In the genomic region with DNA sequence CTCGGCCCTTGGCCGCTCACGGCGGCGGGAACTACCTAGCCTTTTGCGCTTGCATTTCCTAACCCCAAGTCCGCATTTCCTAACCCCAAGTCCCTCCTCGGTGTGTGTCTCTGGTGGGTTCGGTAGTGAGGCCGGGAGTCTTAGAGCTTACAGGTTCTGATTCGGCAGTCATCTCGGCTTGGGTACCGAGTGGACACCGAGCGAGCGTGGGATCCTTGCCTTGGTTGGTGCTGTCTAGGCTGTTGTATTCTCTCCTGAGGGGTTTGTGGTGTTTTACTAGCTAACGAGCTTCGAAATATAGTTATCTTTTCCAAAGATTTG, we compare ENCODE assay signal across 8 mouse cellular contexts. TPM values are rescaled to one million over a fixed set of nuclear protein-coding genes. Genes with fewer than 3 reads are reported as not detected.
DNase-seq lines count a peak whose midpoint lies in the region; ATAC-seq and TF ChIP-seq lines count a peak whose summit lies in the region.

No protein-coding gene starts in this region.

- no peaks in the 10 kb centered on the region for H3K36me3 ChIP-seq in kidney, adult 2 months (ENCODE audit: control insufficient read depth, insufficient read depth, low read length)
- H3K36me3 ChIP-seq in hindbrain, embryonic 16.5 days (ENCODE audit: control insufficient read depth, insufficient read depth, low read length) = no peaks in the 10 kb centered on the region
- no peaks in the 10 kb centered on the region for H3K36me3 ChIP-seq in midbrain, embryonic 15.5 days (replicated peaks)

- peak overlapping the region; percentile 91 for H3K4me3 ChIP-seq in kidney, adult 2 months (ENCODE audit: insufficient read depth, low read depth, low read length)
- peak overlapping the region; percentile 83 for H3K4me3 ChIP-seq in brown adipose tissue, adult 24 weeks (ENCODE audit: insufficient read depth, low read depth, low read length)
- H3K4me3 ChIP-seq in hindbrain, embryonic 16.5 days (ENCODE audit: low read length) = peak overlapping the region; percentile 97
- peak overlapping the region; percentile 93 for H3K4me3 ChIP-seq in midbrain, embryonic 15.5 days

- peak overlapping the region; percentile 95 for H3K9ac ChIP-seq in hindbrain, embryonic 16.5 days (ENCODE audit: low read depth, low read length)
- H3K9ac ChIP-seq in midbrain, embryonic 15.5 days = peak overlapping the region; percentile 87

- H3K9me3 ChIP-seq in hindbrain, embryonic 16.5 days (ENCODE audit: control insufficient read depth, low read length) = no peaks in the 10 kb centered on the region
- H3K9me3 ChIP-seq in midbrain, embryonic 15.5 days = no peaks in the 10 kb centered on the region

- WGBS in kidney, adult 2 months = 9% methylated on average over 18 of the region's 18 CpGs
- 1% methylated on average over 18 of the region's 18 CpGs for WGBS in hindbrain, embryonic 16.5 days
- 3% methylated on average over 18 of the region's 18 CpGs for WGBS in midbrain, embryonic 15.5 days

- ATAC-seq in hindbrain, embryonic 16.5 days = no peak
- ATAC-seq in midbrain, embryonic 15.5 days (replicated peaks) = peak; percentile 9; the same call in 1 of the 2 replicates

- H3K27ac ChIP-seq in kidney, adult 2 months (ENCODE audit: insufficient read depth, low read depth, low read length) = no peak overlapping the region
- H3K27ac ChIP-seq in brown adipose tissue, adult 24 weeks (replicated peaks; ENCODE audit: low read depth, low read length) = peak overlapping the region; percentile 21
- H3K27ac ChIP-seq in hindbrain, embryonic 16.5 days (ENCODE audit: low read depth, low read length) = no peak overlapping the region
- 0 out of 2 replicates have a peak overlapping the region, but pooled peaks have one; percentile 83 for H3K27ac ChIP-seq in midbrain, embryonic 15.5 days

- no peak for TF ChIP-seq POLR2A in kidney, adult 2 months (IDR thresholded peaks at IDR 0.05; ENCODE audit: low read depth, low read length)

- peaks cover 15% of the 10 kb centered on the region for H3K4me1 ChIP-seq in kidney, adult 2 months (ENCODE audit: control insufficient read depth, insufficient read depth, low read length)
- H3K4me1 ChIP-seq in brown adipose tissue, adult 24 weeks (ENCODE audit: control insufficient read depth, insufficient read depth, insufficient read length, low read length) = peaks cover 7% of the 10 kb centered on the region; the same call in 1 of the 2 replicates
- H3K4me1 ChIP-seq in hindbrain, embryonic 16.5 days (ENCODE audit: control insufficient read depth, insufficient read depth, low read depth, low read length) = peaks cover 27% of the 10 kb centered on the region
- peaks cover 44% of the 10 kb centered on the region for H3K4me1 ChIP-seq in midbrain, embryonic 15.5 days

- no peak for TF ChIP-seq CTCF in kidney, adult 2 months (conservative IDR thresholded peaks at IDR 0.05; ENCODE audit: insufficient read depth, insufficient read length, low read depth, low read length)

- H3K4me2 ChIP-seq in hindbrain, embryonic 16.5 days (ENCODE audit: low read length) = peak overlapping the region; percentile 64
- H3K4me2 ChIP-seq in midbrain, embryonic 15.5 days = peak overlapping the region; percentile 92

- DNase-seq in kidney, adult 2 months = no peak
- no peak for DNase-seq in kidney, postnatal 10 days
- DNase-seq in ovary, postnatal 10 days (ENCODE audit: low spot score) = no peak
- DNase-seq in embryo, embryonic 10.5 days (ENCODE audit: low spot score) = no peak
- DNase-seq in ovary, postnatal 36 days (ENCODE audit: low spot score) = no peak

- no peaks in the 10 kb centered on the region for H3K27me3 ChIP-seq in kidney, adult 2 months (replicated peaks; ENCODE audit: control insufficient read depth, insufficient read depth, low read length)
- no peaks in the 10 kb centered on the region for H3K27me3 ChIP-seq in hindbrain, embryonic 16.5 days (replicated peaks; ENCODE audit: control insufficient read depth, insufficient read depth, low read length)
- no peaks in the 10 kb centered on the region for H3K27me3 ChIP-seq in midbrain, embryonic 15.5 days (replicated peaks)

RNA-seq across cellular contexts. Expression of a gene that starts 1.0 kb away (rescaled TPM):
- polyA plus RNA-seq in kidney, adult 2 months (2012; rRNA removed) = 17.0 and 22.5 TPM in 2 replicates
- polyA plus RNA-seq in brown adipose tissue, adult 24 weeks (2012; ENCODE audit: insufficient read depth, insufficient read length, missing spikeins) = 34.1 and 54.4 TPM in 2 replicates
- polyA plus RNA-seq in hindbrain, embryonic 16.5 days (2015; fragmentation: Nextera tagmentation; extraction: Ambion mirVana) = 33.8 and 40.2 TPM in 2 replicates
- 67.4 and 78.1 TPM in 2 replicates for polyA plus RNA-seq in midbrain, embryonic 15.5 days (2015; fragmentation: Nextera tagmentation; extraction: Ambion mirVana)

Comparison
In these comparisons a context has a peak if more than half of its experiments do, and no peak if none do; other contexts are left out.
1. H3K27ac ChIP-seq: peak in brown adipose tissue, adult 24 weeks (single experiment) and midbrain, embryonic 15.5 days (single experiment); none in kidney, adult 2 months (single experiment) and hindbrain, embryonic 16.5 days (single experiment).
2. Peak in every context shown above with its lines, with median percentiles within 50 percentile points of each other: H3K4me3 ChIP-seq.